Mouse (Mus musculus) kidney, embryonic 15.5 days (tissue): ENCODE measurements around the gene Ppef2. TPM values are rescaled to one million over a fixed set of nuclear protein-coding genes. Genes with fewer than 3 reads are reported as not detected.
A peak's percentile ranks its signal among the peaks of the same experiment; 100 is the strongest.

Experiments used
- ATAC-seq: fragments of 200-750 bp; cut with Nextera tagmentation; replicated peaks from 2 replicates; pipeline ENCODE4 v1.8.0; 2017; ENCODE audit warnings: moderate TSS enrichment; ENCODE audit not compliant: low FRiP score
- H3K27ac ChIP-seq: fragments of 300-500 bp; sonication (generic); 2 replicates; pipeline ENCODE4 v1.5.1; 2015; ENCODE audit warnings: mild to moderate bottlenecking, inconsistent platforms
- H3K27me3 ChIP-seq: fragments of 300-500 bp; sonication (generic); 2 replicates; pipeline ENCODE4 v1.6.1; 2015; ENCODE audit warnings: inconsistent platforms
- H3K36me3 ChIP-seq: fragments of 300-500 bp; sonication (generic); 2 replicates; pipeline ENCODE4 v1.6.1; 2015; ENCODE audit warnings: inconsistent platforms
- H3K4me1 ChIP-seq: fragments of 300-500 bp; sonication (generic); 2 replicates; pipeline ENCODE4 v1.6.1; 2015; ENCODE audit warnings: inconsistent platforms
- H3K4me2 ChIP-seq: fragments of 300-500 bp; sonication (generic); 2 replicates; pipeline ENCODE4 v1.6.1; 2015; ENCODE audit warnings: moderate library complexity, mild to moderate bottlenecking, inconsistent platforms
- H3K4me3 ChIP-seq: fragments of 300-500 bp; sonication (generic); replicated peaks from 2 replicates; pipeline ENCODE4 v1.5.1; 2015; ENCODE audit warnings: mild to moderate bottlenecking, inconsistent platforms
- H3K9ac ChIP-seq: fragments of 300-500 bp; sonication (generic); 2 replicates; pipeline ENCODE4 v1.6.1; 2015; ENCODE audit warnings: mild to moderate bottlenecking, inconsistent platforms
- H3K9me3 ChIP-seq: fragments of 300-500 bp; sonication (generic); replicated peaks from 2 replicates; pipeline ENCODE4 v1.6.1; 2016; ENCODE audit warnings: inconsistent platforms
- WGBS: fragments of 180-500 bp; shearing (Covaris S2); methylation state at CpG from one replicate; pipeline ENCODE4 v1.1.7; 2015; ENCODE audit warnings: mixed read lengths; 5-methylcytosine and 5-hydroxymethylcytosine counted together
- polyA plus RNA-seq: library from polyadenylated mRNA; unstranded; fragments of >200 nt; fragmentation: Nextera tagmentation; extraction: Ambion mirVana; gene quantifications from 2 replicates; pipeline ENCODE4 v1.2.1, GENCODE M21; 2015

The Ppef2 gene
- polyA plus RNA-seq = 0.08 and 0.35 TPM in 2 replicates

GRCm38 (mm10) chr5:92256218-92256617, at the start of gene Ppef2:
Gene Ppef2 (minus strand): TSS chr5:92256278.
- 11% methylated on average over 6 of the region's 6 CpGs for WGBS
- H3K27ac ChIP-seq = peak within 1 kb of the TSS; percentile 70
- H3K9me3 ChIP-seq = no peaks in the 10 kb centered on the region
- no peak within 1 kb of the TSS for H3K9ac ChIP-seq
- peaks cover 28% of the 10 kb centered on the region for H3K4me1 ChIP-seq
- H3K4me3 ChIP-seq = no peak within 1 kb of the TSS
- no peaks in the 10 kb centered on the region for H3K36me3 ChIP-seq
- ATAC-seq = peak; percentile 34; the same call in 1 of the 2 replicates
- H3K27me3 ChIP-seq = no peaks in the 10 kb centered on the region
- no peak within 1 kb of the TSS for H3K4me2 ChIP-seq

GRCm38 (mm10) chr5:92304291-92304690, 48.2 kb upstream of the Ppef2 start:
- H3K36me3 ChIP-seq = peaks cover 74% of the 10 kb centered on the region

GRCm38 (mm10) chr5:92302149-92302840, 46.2 kb upstream of the Ppef2 start:
- Histone ChIP-seq H3K9me3 (no peaks in the 10 kb centered on the region), H3K4me1 (no peaks in the 10 kb centered on the region), H3K4me3 (no peak overlapping the region), H3K27ac (no peak overlapping the region), H3K27me3 (no peaks in the 10 kb centered on the region), H3K4me2 (no peak overlapping the region), H3K36me3 (peaks cover 92% of the 10 kb centered on the region), H3K9ac (no peak overlapping the region)
- ATAC-seq = no peak
- 87% methylated on average over 13 of the region's 13 CpGs for WGBS

More at GRCm38 (mm10) chr5:92304291-92304690, 48.2 kb upstream of the Ppef2 start:
- no peak for ATAC-seq
- H3K4me2 ChIP-seq = no peak overlapping the region
- H3K9ac ChIP-seq = no peak overlapping the region
- H3K27me3 ChIP-seq = no peaks in the 10 kb centered on the region
- peaks cover 14% of the 10 kb centered on the region for H3K4me1 ChIP-seq
- H3K9me3 ChIP-seq = no peaks in the 10 kb centered on the region
- no peak overlapping the region for H3K4me3 ChIP-seq
- H3K27ac ChIP-seq = no peak overlapping the region
- 67% methylated on average over 3 of the region's 3 CpGs for WGBS

GRCm38 (mm10) chr5:92294525-92294924, 38.4 kb upstream of the Ppef2 start:
- Histone ChIP-seq H3K9ac (no peak overlapping the region), H3K4me2 (no peak overlapping the region), H3K4me3 (no peak overlapping the region), H3K4me1 (no peaks in the 10 kb centered on the region), H3K36me3 (peaks cover 96% of the 10 kb centered on the region), H3K9me3 (no peaks in the 10 kb centered on the region), H3K27me3 (no peaks in the 10 kb centered on the region), H3K27ac (no peak overlapping the region)
- no peak for ATAC-seq
- WGBS = 88% methylated on average over 2 of the region's 2 CpGs

GRCm38 (mm10) chr5:92291652-92292414, 35.8 kb upstream of the Ppef2 start:
- no peak for ATAC-seq
- no peaks in the 10 kb centered on the region for H3K4me1 ChIP-seq
- H3K27me3 ChIP-seq = no peaks in the 10 kb centered on the region
- H3K36me3 ChIP-seq = peaks cover 98% of the 10 kb centered on the region
- H3K9ac ChIP-seq = no peak overlapping the region
- H3K9me3 ChIP-seq = no peaks in the 10 kb centered on the region
- no peak overlapping the region for H3K4me2 ChIP-seq
- no peak overlapping the region for H3K27ac ChIP-seq
- H3K4me3 ChIP-seq = no peak overlapping the region
- 86% methylated on average over 6 of the region's 6 CpGs for WGBS

- H3K27me3 ChIP-seq = no peaks in the 10 kb centered on the region
- no peaks in the 10 kb centered on the region for H3K4me1 ChIP-seq
- H3K4me3 ChIP-seq = no peak overlapping the region
- H3K36me3 ChIP-seq = peaks cover 87% of the 10 kb centered on the region
- WGBS = 83% methylated on average over 6 of the region's 6 CpGs
- no peak overlapping the region for H3K27ac ChIP-seq
- H3K4me2 ChIP-seq = no peak overlapping the region
- no peak overlapping the region for H3K9ac ChIP-seq
- ATAC-seq = no peak
- H3K9me3 ChIP-seq = no peaks in the 10 kb centered on the region
These were observed 31.8 kb upstream of the Ppef2 start for GRCm38 (mm10) chr5:92287840-92288239.

GRCm38 (mm10) chr5:92283107-92283506, 27.0 kb upstream of the Ppef2 start:
- peaks cover 8% of the 10 kb centered on the region for H3K4me1 ChIP-seq

GRCm38 (mm10) chr5:92282571-92282970, 26.5 kb upstream of the Ppef2 start:
- Histone ChIP-seq H3K4me2 (no peak overlapping the region), H3K9ac (no peak overlapping the region), H3K36me3 (peaks cover 36% of the 10 kb centered on the region), H3K27me3 (no peaks in the 10 kb centered on the region), H3K9me3 (no peaks in the 10 kb centered on the region), H3K27ac (no peak overlapping the region), H3K4me3 (no peak overlapping the region), H3K4me1 (peaks cover 8% of the 10 kb centered on the region)
- whole genome bisulfite sequencing = 78% methylated on average over 4 of the region's 4 CpGs
- ATAC-seq = no peak

More at GRCm38 (mm10) chr5:92283107-92283506, 27.0 kb upstream of the Ppef2 start:
- Histone ChIP-seq H3K4me3 (no peak overlapping the region), H3K27me3 (no peaks in the 10 kb centered on the region), H3K27ac (no peak overlapping the region), H3K36me3 (peaks cover 41% of the 10 kb centered on the region), H3K9me3 (no peaks in the 10 kb centered on the region), H3K4me2 (no peak overlapping the region), H3K9ac (no peak overlapping the region)
- WGBS = 47% methylated on average over 3 of the region's 3 CpGs
- ATAC-seq = no peak

GRCm38 (mm10) chr5:92278942-92279537, 23.0 kb upstream of the Ppef2 start:
- Histone ChIP-seq H3K27me3 (no peaks in the 10 kb centered on the region), H3K9me3 (no peaks in the 10 kb centered on the region), H3K4me1 (peaks cover 11% of the 10 kb centered on the region), H3K9ac (no peak overlapping the region), H3K4me2 (peak overlapping the region; percentile 80; the same call in 1 of the 2 replicates), H3K36me3 (peaks cover 2% of the 10 kb centered on the region; the same call in 1 of the 2 replicates), H3K27ac (no peak overlapping the region), H3K4me3 (no peak overlapping the region)
- no peak for ATAC-seq
- 82% methylated on average over 10 of the region's 10 CpGs for WGBS

- H3K9ac ChIP-seq = peak within 1 kb of the TSS; percentile 48
- peak; percentile 95 for ATAC-seq
- 3% methylated on average over 54 of the region's 54 CpGs for WGBS
- peak within 1 kb of the TSS; percentile 80 for H3K4me2 ChIP-seq
- H3K9me3 ChIP-seq = no peaks in the 10 kb centered on the region
- peaks cover 11% of the 10 kb centered on the region for H3K4me1 ChIP-seq
- peak within 1 kb of the TSS; percentile 69 for H3K27ac ChIP-seq
- no peaks in the 10 kb centered on the region for H3K27me3 ChIP-seq
- H3K4me3 ChIP-seq = peak within 1 kb of the TSS; percentile 77
- no peaks in the 10 kb centered on the region for H3K36me3 ChIP-seq
These were observed 21.6 kb upstream of the Ppef2 start, which contains the start of gene Naaa for GRCm38 (mm10) chr5:92277437-92278394. Gene Naaa (minus strand): TSS chr5:92278170.

- H3K4me2 ChIP-seq = no peak overlapping the region
- no peaks in the 10 kb centered on the region for H3K36me3 ChIP-seq
- no peaks in the 10 kb centered on the region for H3K27me3 ChIP-seq
- 89% methylated on average over 7 of the region's 7 CpGs for WGBS
- no peaks in the 10 kb centered on the region for H3K9me3 ChIP-seq
- no peak overlapping the region for H3K27ac ChIP-seq
- no peak overlapping the region for H3K9ac ChIP-seq
- no peak for ATAC-seq
- no peaks in the 10 kb centered on the region for H3K4me1 ChIP-seq
- no peak overlapping the region for H3K4me3 ChIP-seq
These were observed 14.4 kb upstream of the Ppef2 start for GRCm38 (mm10) chr5:92270496-92270895.
